Mouse (Mus musculus) hindbrain, embryonic 16.5 days (tissue): ENCODE results near the gene Uqcc1. TPM values are rescaled to one million over a fixed set of nuclear protein-coding genes. Genes with fewer than 3 reads are reported as not detected.

Experiments used
- ATAC-seq: fragments of 200-750 bp; cut with Nextera tagmentation; 2 replicates; pipeline ENCODE4 v1.8.0; 2017; ENCODE audit warnings: moderate TSS enrichment, moderate library complexity
- H3K27ac ChIP-seq: fragments of 300-500 bp; sonication (generic); 2 replicates; pipeline ENCODE4 v1.5.1; 2014; ENCODE audit warnings: low read depth, mild to moderate bottlenecking, control low read depth, low read length, moderate library complexity
- H3K27me3 ChIP-seq: fragments of 300-500 bp; sonication (generic); replicated peaks from 2 replicates; pipeline ENCODE4 v1.6.1; 2014; ENCODE audit warnings: low read length; ENCODE audit not compliant: control insufficient read depth, insufficient read depth
- H3K36me3 ChIP-seq: fragments of 300-500 bp; sonication (generic); 2 replicates; pipeline ENCODE4 v1.6.1; 2014; ENCODE audit warnings: mild to moderate bottlenecking, low read length, moderate library complexity, mixed read lengths; ENCODE audit not compliant: control insufficient read depth, insufficient read depth
- H3K4me1 ChIP-seq: fragments of 300-500 bp; sonication (generic); 2 replicates; pipeline ENCODE4 v1.6.1; 2014; ENCODE audit warnings: low read depth, low read length; ENCODE audit not compliant: control insufficient read depth, insufficient read depth
- H3K4me2 ChIP-seq: fragments of 300-500 bp; sonication (generic); 2 replicates; pipeline ENCODE4 v1.6.1; 2014; ENCODE audit warnings: mild to moderate bottlenecking, low read length, control low read depth, moderate library complexity
- H3K4me3 ChIP-seq: fragments of 300-500 bp; sonication (generic); 2 replicates; pipeline ENCODE4 v1.5.1; 2014; ENCODE audit warnings: mild to moderate bottlenecking, low read length, control low read depth, moderate library complexity
- H3K9ac ChIP-seq: fragments of 300-500 bp; sonication (generic); 2 replicates; pipeline ENCODE4 v1.6.1; 2014; ENCODE audit warnings: low read depth, mild to moderate bottlenecking, control low read depth, low read length, moderate library complexity
- H3K9me3 ChIP-seq: fragments of 300-500 bp; sonication (generic); 2 replicates; pipeline ENCODE4 v1.6.1; 2014; ENCODE audit warnings: mild to moderate bottlenecking, low read length, moderate library complexity; ENCODE audit not compliant: control insufficient read depth
- WGBS: fragments of 180-500 bp; shearing (Covaris S2); extraction: QIAGEN DNeasy Blood & Tissue Kit; methylation state at CpG from one replicate; pipeline ENCODE4 v1.1.7; 2014; 5-methylcytosine and 5-hydroxymethylcytosine counted together
- polyA plus RNA-seq: library from polyadenylated mRNA; unstranded; fragments of >200 nt; fragmentation: Nextera tagmentation; extraction: Ambion mirVana; gene quantifications from 2 replicates; pipeline ENCODE4 v1.2.1, GENCODE M21; 2015

Gene Uqcc1
- polyA plus RNA-seq, 1 experiment from 2014 or later: 74.9 TPM

GRCm38 (mm10) chr2:155804053-155804452 lies 126.1 kb downstream of the Uqcc1 start:
- Histone ChIP-seq H3K9ac (no peak overlapping the region), H3K27me3 (no peaks in the 10 kb centered on the region), H3K4me1 (no peaks in the 10 kb centered on the region; the same call in 1 of the 2 replicates), H3K9me3 (no peaks in the 10 kb centered on the region), H3K4me3 (no peak overlapping the region), H3K27ac (no peak overlapping the region), H3K36me3 (peaks cover 13% of the 10 kb centered on the region), H3K4me2 (no peak overlapping the region)
- ATAC-seq: no peak
- 78% methylated on average over 5 of the region's 5 CpGs for WGBS

GRCm38 (mm10) chr2:155802761-155803160 lies 127.3 kb downstream of the Uqcc1 start:
- Histone ChIP-seq H3K4me3 (no peak overlapping the region), H3K4me1 (no peaks in the 10 kb centered on the region; the same call in 1 of the 2 replicates), H3K36me3 (peaks cover 13% of the 10 kb centered on the region), H3K27ac (no peak overlapping the region), H3K4me2 (no peak overlapping the region), H3K9ac (no peak overlapping the region), H3K27me3 (no peaks in the 10 kb centered on the region), H3K9me3 (no peaks in the 10 kb centered on the region)
- ATAC-seq: no peak
- 59% methylated on average over 3 of the region's 3 CpGs for WGBS

- Histone ChIP-seq H3K27ac (no peak overlapping the region), H3K9me3 (no peaks in the 10 kb centered on the region), H3K9ac (no peak overlapping the region), H3K36me3 (peaks cover 15% of the 10 kb centered on the region), H3K4me3 (no peak overlapping the region), H3K27me3 (no peaks in the 10 kb centered on the region), H3K4me1 (no peaks in the 10 kb centered on the region), H3K4me2 (no peak overlapping the region)
- WGBS: 68% methylated on average over 3 of the region's 3 CpGs
- ATAC-seq: no peak
These were observed 131.5 kb downstream of the Uqcc1 start for GRCm38 (mm10) chr2:155798613-155799012.

Other genes starting within 250 kb of the Uqcc1 start
- gene Trpc4ap, start 237.9 kb downstream of the Uqcc1 start, polyA plus RNA-seq: 155 and 168 TPM in 2 replicates
- 42.4 and 45.5 TPM in 2 replicates for gene Edem2, start 200.8 kb downstream of the Uqcc1 start, polyA plus RNA-seq
- gene Gm17581, start 194.4 kb downstream of the Uqcc1 start, polyA plus RNA-seq: not detected in 2 replicates
- 2.3 and 3.7 TPM in 2 replicates for gene Procr, start 179.2 kb downstream of the Uqcc1 start, polyA plus RNA-seq
- 16.0 and 16.8 TPM in 2 replicates for gene Mmp24, start 155.0 kb downstream of the Uqcc1 start, polyA plus RNA-seq
- gene BC029722, start 110.9 kb downstream of the Uqcc1 start, polyA plus RNA-seq: 43.6 and 47.5 TPM in 2 replicates
- gene Eif6, start 103.4 kb downstream of the Uqcc1 start, polyA plus RNA-seq: 151 TPM in 2 replicates
- gene Fam83c, start 95.5 kb downstream of the Uqcc1 start, polyA plus RNA-seq: 0.41 and 0.61 TPM in 2 replicates
- not detected in 2 replicates for gene Gm15557, start 10.4 kb upstream of the Uqcc1 start, polyA plus RNA-seq
- 2.3 and 3.1 TPM in 2 replicates for gene Gdf5, start 15.1 kb upstream of the Uqcc1 start, polyA plus RNA-seq
- 11.5 and 14.0 TPM in 2 replicates for gene Cep250, start 26.1 kb upstream of the Uqcc1 start, polyA plus RNA-seq
- gene 6430550D23Rik, start 77.7 kb upstream of the Uqcc1 start, polyA plus RNA-seq: 1.4 and 2.5 TPM in 2 replicates
- gene Ergic3, start 77.7 kb upstream of the Uqcc1 start, polyA plus RNA-seq: 479 and 492 TPM in 2 replicates
- not detected in 2 replicates for gene Fer1l4, start 122.6 kb upstream of the Uqcc1 start, polyA plus RNA-seq
- gene Spag4, start 134.9 kb upstream of the Uqcc1 start, polyA plus RNA-seq: 7.7 and 9.6 TPM in 2 replicates
- gene Cpne1, start 181.7 kb upstream of the Uqcc1 start, polyA plus RNA-seq: 27.8 and 28.3 TPM in 2 replicates
- 19.3 and 27.6 TPM in 2 replicates for gene Rbm12, start 181.7 kb upstream of the Uqcc1 start, polyA plus RNA-seq
- 15.5 and 19.5 TPM in 2 replicates for gene Gm28036, start 196.8 kb upstream of the Uqcc1 start, polyA plus RNA-seq
- gene Romo1, start 213.7 kb upstream of the Uqcc1 start, polyA plus RNA-seq: 393 and 432 TPM in 2 replicates
- 37.7 and 39.9 TPM in 2 replicates for gene Nfs1, start 213.9 kb upstream of the Uqcc1 start, polyA plus RNA-seq
- gene Rbm39, start 249.9 kb upstream of the Uqcc1 start, polyA plus RNA-seq: 369 and 377 TPM in 2 replicates